Mouse (Mus musculus) stomach, postnatal 0 days (tissue): ENCODE results near the gene Rapgef3. TPM values are rescaled to one million over a fixed set of nuclear protein-coding genes. Genes with fewer than 3 reads are reported as not detected.

ENCODE experiments used
- ATAC-seq: fragments of 200-750 bp; cut with Nextera tagmentation; 2 replicates; pipeline ENCODE4 v1.8.0; 2017; ENCODE audit not compliant: low FRiP score, low TSS enrichment
- DNase-seq: peaks from one replicate; pipeline ENCODE4 v3.0.0-alpha.2; 2016; ENCODE audit warnings: low spot score
- H3K27ac ChIP-seq: fragments of 300-500 bp; sonication (generic); replicated peaks from 2 replicates; pipeline ENCODE4 v1.5.1; 2014; ENCODE audit warnings: mild to moderate bottlenecking, control low read depth
- H3K27me3 ChIP-seq: fragments of 300-500 bp; sonication (generic); 2 replicates; pipeline ENCODE4 v1.6.1; 2014; ENCODE audit warnings: low read length; ENCODE audit not compliant: control insufficient read depth, insufficient read depth
- H3K36me3 ChIP-seq: fragments of 300-500 bp; sonication (generic); 2 replicates; pipeline ENCODE4 v1.6.1; 2014; ENCODE audit warnings: low read length, mixed read lengths; ENCODE audit not compliant: control insufficient read depth, insufficient read depth
- H3K4me1 ChIP-seq: fragments of 300-500 bp; sonication (generic); replicated peaks from 2 replicates; pipeline ENCODE4 v1.6.1; 2014; ENCODE audit warnings: antibody characterized with exemption; ENCODE audit not compliant: control insufficient read depth, insufficient read depth
- H3K4me2 ChIP-seq: fragments of 300-500 bp; sonication (generic); replicated peaks from 2 replicates; pipeline ENCODE4 v1.6.1; 2014; ENCODE audit warnings: low read depth, mild to moderate bottlenecking, control low read depth, moderate library complexity
- H3K4me3 ChIP-seq: fragments of 300-500 bp; sonication (generic); 2 replicates; pipeline ENCODE4 v1.5.1; 2014; ENCODE audit warnings: low read depth, low read length, control low read depth
- H3K9ac ChIP-seq: fragments of 300-500 bp; sonication (generic); 2 replicates; pipeline ENCODE4 v1.6.1; 2014; ENCODE audit warnings: mild to moderate bottlenecking, low read length, control low read depth, mixed read lengths
- H3K9me3 ChIP-seq: fragments of 300-500 bp; sonication (generic); 2 replicates; pipeline ENCODE4 v1.6.1; 2016; ENCODE audit warnings: low read length; ENCODE audit not compliant: control insufficient read depth
- CTCF ChIP-seq: IDR thresholded peaks from 2 replicates; pipeline ENCODE4 v1.5.1; 2016; ENCODE audit warnings: antibody characterized with exemption, low read depth, mild to moderate bottlenecking, moderate library complexity
- EP300 ChIP-seq: optimal IDR thresholded peaks from 2 replicates; pipeline ENCODE3; 2016; ENCODE audit warnings: antibody characterized with exemption
- WGBS: fragments of 180-500 bp; shearing (Covaris S2); extraction: QIAGEN DNeasy Blood & Tissue Kit; methylation state at CpG from one replicate; pipeline ENCODE4 v1.1.7; 2014; 5-methylcytosine and 5-hydroxymethylcytosine counted together
- polyA plus RNA-seq: library from polyadenylated mRNA; unstranded; fragments of >200 nt; fragmentation: Nextera tagmentation; extraction: Ambion mirVana; gene quantifications from 2 replicates; pipeline ENCODE4 v1.2.1, GENCODE M21; 2015

Rapgef3 gene
- polyA plus RNA-seq, 1 experiment from 2014 or later = 3.2 TPM

- TF ChIP-seq EP300 = no peak
- H3K27ac ChIP-seq = no peak overlapping the region
- no peak for DNase-seq
Measured at GRCm38 (mm10) chr15:97715083-97715482, 52.7 kb downstream of the Rapgef3 start.

GRCm38 (mm10) chr15:97712546-97712945 is 55.2 kb downstream of the Rapgef3 start:
- Histone ChIP-seq H3K4me3 (no peak overlapping the region), H3K4me1 (no peaks in the 10 kb centered on the region), H3K27me3 (no peaks in the 10 kb centered on the region), H3K4me2 (no peak overlapping the region), H3K36me3 (no peaks in the 10 kb centered on the region), H3K9me3 (no peaks in the 10 kb centered on the region), H3K27ac (no peak overlapping the region), H3K9ac (no peak overlapping the region)
- DNase-seq = no peak
- TF ChIP-seq EP300 = no peak
- no peak for TF ChIP-seq CTCF
- WGBS = 66% methylated on average over 6 of the region's 6 CpGs
- no peak for ATAC-seq

More at GRCm38 (mm10) chr15:97715083-97715482, 52.7 kb downstream of the Rapgef3 start:
- Histone ChIP-seq H3K36me3 (no peaks in the 10 kb centered on the region), H3K4me3 (no peak overlapping the region), H3K9me3 (no peaks in the 10 kb centered on the region), H3K27me3 (no peaks in the 10 kb centered on the region), H3K9ac (no peak overlapping the region), H3K4me1 (no peaks in the 10 kb centered on the region), H3K4me2 (no peak overlapping the region)
- no peak for ATAC-seq
- WGBS = 84% methylated on average over 8 of the region's 8 CpGs

- DNase-seq = no peak
- Histone ChIP-seq H3K4me2 (no peak overlapping the region), H3K27ac (no peak overlapping the region), H3K9me3 (no peaks in the 10 kb centered on the region), H3K36me3 (no peaks in the 10 kb centered on the region), H3K4me3 (no peak overlapping the region), H3K4me1 (no peaks in the 10 kb centered on the region), H3K9ac (no peak overlapping the region), H3K27me3 (no peaks in the 10 kb centered on the region)
- WGBS = 48% methylated on average over 6 of the region's 6 CpGs
- TF ChIP-seq CTCF (no peak), EP300 (no peak)
- ATAC-seq = no peak
Measured at GRCm38 (mm10) chr15:97710906-97711305, 56.9 kb downstream of the Rapgef3 start.

- TF ChIP-seq EP300 = no peak
- peak; percentile 6; the same call in 1 of the 2 replicates for TF ChIP-seq CTCF
Measured at GRCm38 (mm10) chr15:97705211-97706050, 62.3 kb downstream of the Rapgef3 start, which contains the start of gene Rpap3. TSS of gene Rpap3 (minus strand) at chr15:97705825.

GRCm38 (mm10) chr15:97696616-97697015 is 71.2 kb downstream of the Rapgef3 start:
- DNase-seq (no peak), ATAC-seq (no peak)
- H3K36me3 ChIP-seq = peaks cover 19% of the 10 kb centered on the region; the same call in 1 of the 2 replicates
- no peak overlapping the region for H3K4me3 ChIP-seq
- whole genome bisulfite sequencing = 89% methylated on average over 10 of the region's 10 CpGs
- H3K4me1 ChIP-seq = no peaks in the 10 kb centered on the region
- H3K27ac ChIP-seq = no peak overlapping the region
- no peaks in the 10 kb centered on the region for H3K9me3 ChIP-seq
- H3K4me2 ChIP-seq = no peak overlapping the region
- H3K27me3 ChIP-seq = no peaks in the 10 kb centered on the region
- no peak overlapping the region for H3K9ac ChIP-seq
- TF ChIP-seq CTCF (no peak), EP300 (no peak)

More at GRCm38 (mm10) chr15:97705211-97706050, 62.3 kb downstream of the Rapgef3 start, which contains the start of gene Rpap3:
- no peaks in the 10 kb centered on the region for H3K36me3 ChIP-seq
- peak within 1 kb of the TSS; percentile 58; the same call in 1 of the 2 replicates for H3K27ac ChIP-seq
- H3K4me2 ChIP-seq = peak within 1 kb of the TSS; percentile 86
- peak within 1 kb of the TSS; percentile 85 for H3K9ac ChIP-seq
- no peaks in the 10 kb centered on the region for H3K27me3 ChIP-seq
- peak within 1 kb of the TSS; percentile 90 for H3K4me3 ChIP-seq
- ATAC-seq (peak; percentile 92), DNase-seq (peak; percentile 87)
- under 1% methylated on average over 67 of the region's 71 CpGs for WGBS
- H3K4me1 ChIP-seq = no peaks in the 10 kb centered on the region
- H3K9me3 ChIP-seq = no peaks in the 10 kb centered on the region

Other genes with a start within 250 kb of the Rapgef3 start
- gene Rpap3, start 62.1 kb downstream of the Rapgef3 start, polyA plus RNA-seq = 13.3 and 13.9 TPM in 2 replicates
- gene Endou, start 36.6 kb downstream of the Rapgef3 start, polyA plus RNA-seq = 37.0 and 38.3 TPM in 2 replicates
- 36.7 and 40.7 TPM in 2 replicates for gene Slc48a1, start 10.5 kb upstream of the Rapgef3 start, polyA plus RNA-seq
- gene Hdac7, start 76.5 kb upstream of the Rapgef3 start, polyA plus RNA-seq = 8.0 and 9.4 TPM in 2 replicates
- gene Vdr, start 142.7 kb upstream of the Rapgef3 start, polyA plus RNA-seq = 1.4 and 1.5 TPM in 2 replicates
- 33.1 and 39.8 TPM in 2 replicates for gene Tmem106c, start 196.2 kb upstream of the Rapgef3 start, polyA plus RNA-seq
- gene Col2a1, start 236.7 kb upstream of the Rapgef3 start, polyA plus RNA-seq = 0.05 and 0.21 TPM in 2 replicates